Mouse (Mus musculus) E14TG2a.4 (cell line): ENCODE measurements at regions not wholly inside any gene's neighbourhood (a gene's known extent, or its start where the extent isn't known, plus 50 kb on each side); places are given as distances from the start of the nearest gene placed in this dataset.

Experiments
- CTCF ChIP-seq: conservative IDR thresholded peaks from 2 replicates; pipeline ENCODE4 v1.5.1; 2014; ENCODE audit warnings: low read length
- NANOG ChIP-seq: IDR thresholded peaks from 2 replicates; pipeline ENCODE4 v1.6.1; 2014; ENCODE audit warnings: borderline replicate concordance, low read length, mixed read lengths
- POU5F1 ChIP-seq: IDR thresholded peaks from 2 replicates; pipeline ENCODE4 v1.6.1; 2014; ENCODE audit warnings: low read length, borderline replicate concordance

GRCm38 (mm10) chr3:48515009-48515408 lies 1242.1 kb downstream of the Pcdh18 start:
- no peak for TF ChIP-seq CTCF
- TF ChIP-seq POU5F1: no peak
- TF ChIP-seq NANOG: no peak
